Mouse (Mus musculus) adrenal gland, postnatal 0 days (tissue): Measurements from ENCODE around the gene Efcab3. TPM values are rescaled to one million over a fixed set of nuclear protein-coding genes. Genes with fewer than 3 reads are reported as not detected.

Source experiments
- polyA plus RNA-seq: library from polyadenylated mRNA; unstranded; fragments of >200 nt; fragmentation: Nextera tagmentation; extraction: Ambion mirVana; gene quantifications from 2 replicates; pipeline ENCODE4 v1.2.1, GENCODE M21; 2015

Gene Efcab3
- 0.48 TPM in 1 of 2 replicates, not detected in the other for polyA plus RNA-seq

GRCm38 (mm10) chr11:105063292-105063691, at the start of gene Efcab3:
Efcab3 (plus strand) TSS chr11:105063592.

GRCm38 (mm10) chr11:105125735-105126519, 62.5 kb downstream of the Efcab3 start, which contains the start of gene Mettl2:
Mettl2 (plus strand) TSS chr11:105126425.

GRCm38 (mm10) chr11:105146593-105146992, 83.2 kb downstream of the Efcab3 start, which contains the start of gene Gm10842:
Gm10842 (plus strand) TSS chr11:105146893.

Other genes starting within 250 kb of the Efcab3 start
- gene Mettl2, start 62.8 kb downstream of the Efcab3 start, polyA plus RNA-seq: 26.0 and 31.2 TPM in 2 replicates
- gene Gm10842, start 83.3 kb downstream of the Efcab3 start, polyA plus RNA-seq: not detected in 2 replicates
- 11.8 and 14.8 TPM in 2 replicates for gene Tlk2, start 115.2 kb downstream of the Efcab3 start, polyA plus RNA-seq
- 6.8 and 9.2 TPM in 2 replicates for gene Mrc2, start 229.1 kb downstream of the Efcab3 start, polyA plus RNA-seq